ENCODE assay signal across 1 mouse cellular context in the genomic region with DNA sequence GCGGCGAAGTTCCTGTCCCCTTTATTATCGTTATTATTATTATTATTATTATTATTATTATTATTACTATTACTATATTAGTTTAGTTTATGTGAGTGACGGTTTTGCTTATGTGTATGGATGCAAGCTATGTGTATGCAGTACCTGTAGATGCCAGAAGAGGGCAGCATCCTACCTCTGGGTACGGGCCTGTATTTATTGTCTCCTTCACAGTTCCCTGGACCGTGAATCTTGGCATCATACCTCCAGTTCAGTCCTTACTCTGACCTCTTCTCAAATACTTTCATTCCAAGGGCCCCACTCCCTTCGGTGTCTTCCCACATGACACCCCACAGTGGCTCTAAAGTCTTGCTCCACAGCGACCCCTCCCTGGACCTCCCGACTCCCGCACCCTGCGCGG.
TF ChIP-seq lines count a peak whose summit lies in the region.

No protein-coding gene starts in this region.

TF ChIP-seq in CH12.LX, 34 proteins besides CTCF, POLR2A, EP300 and RAD21:
- TF ChIP-seq MAFK (IDR thresholded peaks at IDR 0.05; ENCODE audit: insufficient replicate concordance, low read length): no peak
- no peak for TF ChIP-seq KAT2A (IDR thresholded peaks at IDR 0.05; ENCODE audit: insufficient replicate concordance, low read length)
